Mouse (Mus musculus) neural tube, embryonic 13.5 days (tissue): ENCODE data around the gene Trmt1. TPM values are rescaled to one million over a fixed set of nuclear protein-coding genes. Genes with fewer than 3 reads are reported as not detected.

Experiments used
- ATAC-seq: fragments of 200-750 bp; cut with Nextera tagmentation; 2 replicates; pipeline ENCODE4 v1.8.0; 2017; ENCODE audit warnings: low read depth, mild to moderate bottlenecking, moderate TSS enrichment, moderate library complexity
- H3K27ac ChIP-seq: fragments of 300-500 bp; sonication (generic); replicated peaks from 2 replicates; pipeline ENCODE4 v1.5.1; 2015; ENCODE audit warnings: moderate library complexity, mild to moderate bottlenecking, inconsistent platforms
- H3K27me3 ChIP-seq: fragments of 300-500 bp; sonication (generic); 2 replicates; pipeline ENCODE4 v1.6.1; 2015; ENCODE audit warnings: mild to moderate bottlenecking, inconsistent platforms
- H3K36me3 ChIP-seq: fragments of 300-500 bp; sonication (generic); 2 replicates; pipeline ENCODE4 v1.6.1; 2015; ENCODE audit warnings: mild to moderate bottlenecking, inconsistent platforms
- H3K4me1 ChIP-seq: fragments of 300-500 bp; sonication (generic); replicated peaks from 2 replicates; pipeline ENCODE4 v1.6.1; 2015; ENCODE audit warnings: inconsistent platforms
- H3K4me2 ChIP-seq: fragments of 300-500 bp; sonication (generic); 2 replicates; pipeline ENCODE4 v1.6.1; 2015; ENCODE audit warnings: inconsistent platforms, mild to moderate bottlenecking, moderate library complexity
- H3K4me3 ChIP-seq: fragments of 300-500 bp; sonication (generic); 2 replicates; pipeline ENCODE4 v1.5.1; 2015; ENCODE audit warnings: mild to moderate bottlenecking, inconsistent platforms
- H3K9ac ChIP-seq: fragments of 300-500 bp; sonication (generic); 2 replicates; pipeline ENCODE4 v1.6.1; 2015; ENCODE audit warnings: moderate library complexity, mild to moderate bottlenecking, inconsistent platforms
- H3K9me3 ChIP-seq: fragments of 300-500 bp; sonication (generic); 2 replicates; pipeline ENCODE4 v1.6.1; 2016; ENCODE audit warnings: inconsistent platforms
- WGBS: fragments of 180-500 bp; shearing (Covaris S2); methylation state at CpG from one replicate; pipeline ENCODE4 v1.1.7; 2015; 5-methylcytosine and 5-hydroxymethylcytosine counted together
- polyA plus RNA-seq: library from polyadenylated mRNA; unstranded; fragments of >200 nt; fragmentation: Nextera tagmentation; extraction: Ambion mirVana; gene quantifications from 2 replicates; pipeline ENCODE4 v1.2.1, GENCODE M21; 2015

Gene Trmt1
- polyA plus RNA-seq, 1 experiment from 2014 or later: 55.5 TPM

- Histone ChIP-seq H3K4me2 (no peak overlapping the region), H3K9me3 (no peaks in the 10 kb centered on the region), H3K4me1 (peaks cover 37% of the 10 kb centered on the region), H3K27me3 (no peaks in the 10 kb centered on the region), H3K36me3 (no peaks in the 10 kb centered on the region), H3K4me3 (no peak overlapping the region), H3K9ac (peak overlapping the region; percentile 34; the same call in 1 of the 2 replicates), H3K27ac (peak overlapping the region; percentile 57)
- no peak for ATAC-seq
- 30% methylated on average over 3 of the region's 3 CpGs for WGBS
Observed at GRCm38 (mm10) chr8:84650213-84650612, 35.9 kb upstream of the Trmt1 start.

GRCm38 (mm10) chr8:84653092-84653631 lies 32.9 kb upstream of the Trmt1 start:
- no peaks in the 10 kb centered on the region for H3K9me3 ChIP-seq
- H3K4me3 ChIP-seq: no peak overlapping the region
- H3K36me3 ChIP-seq: no peaks in the 10 kb centered on the region
- 36% methylated on average over 9 of the region's 9 CpGs for WGBS
- ATAC-seq: no peak
- H3K4me2 ChIP-seq: 0 out of 2 replicates have a peak overlapping the region, but pooled peaks have one; percentile 9
- no peaks in the 10 kb centered on the region for H3K27me3 ChIP-seq
- H3K9ac ChIP-seq: no peak overlapping the region
- peak overlapping the region; percentile 40; the same call in 1 of the 2 replicates for H3K27ac ChIP-seq
- peaks cover 57% of the 10 kb centered on the region for H3K4me1 ChIP-seq

GRCm38 (mm10) chr8:84654597-84654996 lies 31.5 kb upstream of the Trmt1 start:
- Histone ChIP-seq H3K27me3 (no peaks in the 10 kb centered on the region), H3K27ac (peak overlapping the region; percentile 87), H3K36me3 (no peaks in the 10 kb centered on the region), H3K4me1 (peaks cover 67% of the 10 kb centered on the region), H3K4me2 (no peak overlapping the region), H3K9me3 (no peaks in the 10 kb centered on the region), H3K9ac (no peak overlapping the region), H3K4me3 (no peak overlapping the region)
- ATAC-seq: no peak
- 49% methylated on average over 4 of the region's 4 CpGs for WGBS

GRCm38 (mm10) chr8:84655336-84656190 lies 30.5 kb upstream of the Trmt1 start:
- Histone ChIP-seq H3K9ac (peak overlapping the region; percentile 67), H3K4me3 (peak overlapping the region; percentile 34), H3K4me1 (peaks cover 71% of the 10 kb centered on the region), H3K27ac (peak overlapping the region; percentile 87), H3K4me2 (peak overlapping the region; percentile 56), H3K9me3 (no peaks in the 10 kb centered on the region), H3K27me3 (no peaks in the 10 kb centered on the region), H3K36me3 (no peaks in the 10 kb centered on the region)
- peak; percentile 82 for ATAC-seq
- 1% methylated on average over 15 of the region's 15 CpGs for WGBS

DNA sequence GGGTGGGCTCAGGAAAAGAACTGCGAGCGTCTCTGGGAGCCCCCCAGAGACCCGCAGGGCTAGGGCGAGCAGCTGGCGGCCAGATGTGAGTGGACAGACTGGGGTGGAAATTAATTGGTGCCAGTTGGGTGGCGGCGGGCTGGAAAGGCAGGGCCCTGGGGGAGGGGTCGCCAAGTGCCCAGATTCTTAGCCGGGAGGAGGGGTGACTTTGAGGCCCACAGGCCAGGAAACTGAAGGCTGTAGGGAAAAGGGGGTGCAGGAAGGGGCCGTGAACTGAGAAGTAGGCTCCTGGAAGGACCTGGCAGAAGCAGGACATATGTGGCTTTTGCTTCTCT lies 29.9 kb upstream of the Trmt1 start:
- peak; percentile 34; the same call in 1 of the 2 replicates for ATAC-seq

DNA sequence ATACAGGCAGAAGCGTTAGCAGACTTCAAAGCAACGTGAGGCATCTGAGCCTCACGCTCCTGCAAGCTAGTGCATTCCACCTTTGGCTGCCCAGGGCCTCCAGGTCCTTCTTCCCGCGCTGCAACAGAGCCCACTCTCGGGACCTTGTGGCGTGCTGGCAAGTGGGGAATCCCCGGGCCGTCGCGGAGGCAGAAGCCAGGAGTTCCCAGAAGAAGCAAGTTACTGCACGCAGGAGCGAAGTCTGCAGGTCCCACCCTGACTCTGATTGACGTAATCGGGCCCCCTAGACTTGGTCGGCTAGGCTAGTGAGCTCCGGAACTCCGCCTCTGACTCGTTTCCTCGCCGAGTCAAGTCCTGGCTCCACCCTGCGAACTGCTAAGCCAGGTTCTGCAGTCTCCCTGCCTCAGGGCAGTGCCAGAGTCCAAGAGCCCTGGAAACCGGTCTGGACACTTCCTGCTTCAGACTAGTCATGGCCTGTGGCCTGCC lies 29.4 kb upstream of the Trmt1 start:
- Histone ChIP-seq H3K27me3 (no peaks in the 10 kb centered on the region), H3K9ac (peak overlapping the region; percentile 67), H3K4me3 (peak overlapping the region; percentile 34), H3K4me1 (peaks cover 74% of the 10 kb centered on the region), H3K27ac (peak overlapping the region; percentile 87), H3K9me3 (no peaks in the 10 kb centered on the region), H3K4me2 (peak overlapping the region; percentile 56), H3K36me3 (no peaks in the 10 kb centered on the region)
- ATAC-seq: no peak
- under 1% methylated on average over 23 of the region's 23 CpGs for WGBS

More for the DNA sequence above, 29.9 kb upstream of the Trmt1 start:
- WGBS: 3% methylated on average over 10 of the region's 10 CpGs
- Histone ChIP-seq H3K4me1 (peaks cover 71% of the 10 kb centered on the region), H3K4me3 (peak overlapping the region; percentile 34), H3K27me3 (no peaks in the 10 kb centered on the region), H3K27ac (peak overlapping the region; percentile 87), H3K36me3 (no peaks in the 10 kb centered on the region), H3K9ac (peak overlapping the region; percentile 67), H3K4me2 (peak overlapping the region; percentile 56), H3K9me3 (no peaks in the 10 kb centered on the region)

DNA sequence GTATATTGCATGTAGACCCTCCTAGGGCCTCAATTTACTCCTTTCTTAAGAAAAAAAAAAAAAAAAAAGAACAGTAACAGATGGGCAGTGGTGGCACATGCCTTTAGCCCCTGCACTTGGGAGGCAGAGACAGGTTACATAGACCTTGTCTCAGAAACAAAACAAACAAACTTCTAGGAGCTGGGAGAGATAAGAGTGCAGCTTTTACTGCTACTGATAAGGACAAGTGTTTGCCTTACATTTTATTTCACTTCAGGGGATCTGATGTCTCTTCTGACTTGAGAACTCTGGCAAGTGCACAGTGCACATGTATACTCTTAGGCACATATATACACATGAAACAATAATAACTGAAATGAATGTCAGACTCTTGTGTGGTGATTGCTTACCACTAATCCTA lies 28.9 kb upstream of the Trmt1 start:
- H3K4me1 ChIP-seq: peaks cover 80% of the 10 kb centered on the region
- ATAC-seq: no peak
- H3K4me3 ChIP-seq: peak overlapping the region; percentile 34
- peak overlapping the region; percentile 87 for H3K27ac ChIP-seq
- peak overlapping the region; percentile 56 for H3K4me2 ChIP-seq
- no peaks in the 10 kb centered on the region for H3K9me3 ChIP-seq
- peak overlapping the region; percentile 67 for H3K9ac ChIP-seq
- H3K27me3 ChIP-seq: no peaks in the 10 kb centered on the region
- H3K36me3 ChIP-seq: no peaks in the 10 kb centered on the region

DNA sequence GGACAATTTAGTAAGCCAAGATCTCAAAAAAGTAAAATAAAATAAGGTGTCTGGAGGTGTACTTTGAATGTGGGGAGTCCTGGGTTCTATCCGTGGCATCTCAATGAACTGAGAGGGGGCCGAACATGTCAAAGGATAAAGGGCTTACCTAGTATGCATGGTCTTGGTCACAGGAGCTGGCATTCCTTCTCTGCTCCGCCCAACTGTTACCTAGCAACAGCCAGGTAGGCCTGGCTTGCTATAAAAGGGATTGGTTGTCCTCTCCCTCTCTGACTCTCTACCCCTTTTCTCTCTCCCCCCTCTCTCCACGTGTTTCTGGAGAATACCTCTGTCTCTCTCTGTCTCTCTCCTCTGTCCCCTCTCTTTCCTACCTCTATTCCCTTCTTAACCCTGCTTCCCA lies 28.4 kb upstream of the Trmt1 start:
- no peak overlapping the region for H3K4me2 ChIP-seq
- no peaks in the 10 kb centered on the region for H3K9me3 ChIP-seq
- no peak overlapping the region for H3K9ac ChIP-seq
- peak overlapping the region; percentile 87; the same call in 1 of the 2 replicates for H3K27ac ChIP-seq
- no peak for ATAC-seq
- no peaks in the 10 kb centered on the region for H3K27me3 ChIP-seq
- H3K4me3 ChIP-seq: no peak overlapping the region
- no peaks in the 10 kb centered on the region for H3K36me3 ChIP-seq
- WGBS: 55% methylated on average over 4 of the region's 4 CpGs
- peaks cover 80% of the 10 kb centered on the region for H3K4me1 ChIP-seq

GRCm38 (mm10) chr8:84658951-84659350 lies 27.2 kb upstream of the Trmt1 start:
- H3K4me2 ChIP-seq: peak overlapping the region; percentile 87; the same call in 1 of the 2 replicates
- no peaks in the 10 kb centered on the region for H3K9me3 ChIP-seq
- WGBS: 81% methylated on average over 1 of the region's 1 CpGs
- H3K27ac ChIP-seq: 0 out of 2 replicates have a peak overlapping the region, but pooled peaks have one; percentile 94
- no peak for ATAC-seq
- no peak overlapping the region for H3K9ac ChIP-seq
- no peaks in the 10 kb centered on the region for H3K27me3 ChIP-seq
- no peaks in the 10 kb centered on the region for H3K36me3 ChIP-seq
- peaks cover 80% of the 10 kb centered on the region for H3K4me1 ChIP-seq
- H3K4me3 ChIP-seq: no peak overlapping the region

DNA sequence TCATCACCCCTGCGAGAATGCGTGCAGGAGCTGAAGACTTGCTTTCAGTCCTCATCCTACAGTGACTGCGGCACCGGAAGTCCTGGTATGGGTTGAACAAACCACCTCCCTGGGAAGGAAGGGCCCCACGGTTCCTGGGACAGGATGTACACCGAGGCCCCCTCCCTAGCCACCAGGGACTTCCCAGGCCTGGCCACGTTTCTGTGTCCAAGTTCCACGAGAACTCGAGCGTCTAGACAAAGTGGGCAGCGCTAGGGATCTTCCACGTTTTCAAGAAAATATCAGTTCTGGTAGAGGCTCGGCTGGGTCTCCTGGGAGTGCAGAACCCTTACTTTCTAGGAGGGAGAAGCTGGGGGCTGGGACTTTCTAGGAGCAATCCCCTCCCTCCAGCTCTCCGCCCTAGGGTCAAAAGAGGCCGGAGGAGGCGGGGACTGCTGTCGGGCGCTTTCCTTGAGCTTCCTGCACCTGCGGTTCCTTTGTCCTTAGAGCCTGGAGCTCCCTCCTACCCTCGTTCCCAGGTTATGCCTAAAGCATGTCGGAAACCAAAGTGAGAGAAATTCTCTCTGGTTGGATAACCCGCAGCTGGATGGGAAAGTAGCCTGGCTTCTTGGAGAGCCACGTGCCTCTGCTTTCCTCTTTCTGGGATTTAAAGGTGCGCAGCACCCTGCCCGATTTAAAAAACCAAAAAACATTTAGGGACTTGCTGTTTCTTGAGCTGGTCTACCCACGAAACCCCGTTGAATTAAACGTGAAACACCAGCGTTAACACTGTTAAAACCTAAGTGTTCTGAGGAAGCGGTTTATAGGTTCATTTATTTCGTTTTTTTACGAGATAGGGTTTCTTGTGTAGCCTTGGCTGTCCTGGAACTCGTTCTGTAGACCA lies 25.9 kb upstream of the Trmt1 start:
- peak overlapping the region; percentile 94 for H3K27ac ChIP-seq
- peak overlapping the region; percentile 87 for H3K4me2 ChIP-seq
- peak overlapping the region; percentile 84 for H3K9ac ChIP-seq
- WGBS: 3% methylated on average over 33 of the region's 33 CpGs
- ATAC-seq: no peak
- H3K9me3 ChIP-seq: no peaks in the 10 kb centered on the region
- peaks cover 74% of the 10 kb centered on the region for H3K4me1 ChIP-seq
- H3K27me3 ChIP-seq: no peaks in the 10 kb centered on the region
- peak overlapping the region; percentile 82 for H3K4me3 ChIP-seq
- H3K36me3 ChIP-seq: no peaks in the 10 kb centered on the region

GRCm38 (mm10) chr8:84660819-84661457 lies 25.2 kb upstream of the Trmt1 start:
- no peak for ATAC-seq
- Histone ChIP-seq H3K36me3 (no peaks in the 10 kb centered on the region), H3K4me2 (peak overlapping the region; percentile 87), H3K9ac (peak overlapping the region; percentile 84), H3K27ac (peak overlapping the region; percentile 94), H3K4me3 (peak overlapping the region; percentile 82), H3K27me3 (no peaks in the 10 kb centered on the region), H3K4me1 (peaks cover 73% of the 10 kb centered on the region), H3K9me3 (no peaks in the 10 kb centered on the region)
- WGBS: under 1% methylated on average over 20 of the region's 20 CpGs
